Mouse (Mus musculus): ENCODE results near the gene Fam205a1. TPM values are rescaled to one million over a fixed set of nuclear protein-coding genes. Genes with fewer than 3 reads are reported as not detected.

Gene Fam205a1
- polyA plus RNA-seq, 1 experiment from 2014 or later = 0.05 TPM

Other genes starting within 250 kb of the Fam205a1 start
- not detected in 2 replicates for gene Gm10591, start 241.7 kb downstream of the Fam205a1 start, polyA plus RNA-seq (2015; fragmentation: Nextera tagmentation; extraction: Ambion mirVana)
- gene Gm2564, start 224.2 kb downstream of the Fam205a1 start, polyA plus RNA-seq (2015; fragmentation: Nextera tagmentation; extraction: Ambion mirVana) = not detected in 2 replicates
- gene Ccl27b, start 198.6 kb downstream of the Fam205a1 start, polyA plus RNA-seq (2015; fragmentation: Nextera tagmentation; extraction: Ambion mirVana) = not detected in 2 replicates
- not detected in 2 replicates for gene Il11ra2, start 192.0 kb downstream of the Fam205a1 start, polyA plus RNA-seq (2015; fragmentation: Nextera tagmentation; extraction: Ambion mirVana)
- gene 4930578G10Rik, start 118.3 kb downstream of the Fam205a1 start, polyA plus RNA-seq (2015; fragmentation: Nextera tagmentation; extraction: Ambion mirVana) = 0.25 TPM in 1 of 2 replicates, not detected in the other
- not detected in 2 replicates for gene Ccl19, start 97.3 kb downstream of the Fam205a1 start, polyA plus RNA-seq (2015; fragmentation: Nextera tagmentation; extraction: Ambion mirVana)
- gene Ccl21a, start 79.9 kb downstream of the Fam205a1 start, polyA plus RNA-seq (2015; fragmentation: Nextera tagmentation; extraction: Ambion mirVana) = 11.9 and 25.4 TPM in 2 replicates
- 0.06 and 0.13 TPM in 2 replicates for gene Gm12394, start 2.9 kb upstream of the Fam205a1 start, polyA plus RNA-seq (2015; fragmentation: Nextera tagmentation; extraction: Ambion mirVana)
- 0.20 and 0.23 TPM in 2 replicates for gene Fam205c, start 20.3 kb upstream of the Fam205a1 start, polyA plus RNA-seq (2015; fragmentation: Nextera tagmentation; extraction: Ambion mirVana)
- gene Phf24, start 62.8 kb upstream of the Fam205a1 start, polyA plus RNA-seq (2015; fragmentation: Nextera tagmentation; extraction: Ambion mirVana) = 3.7 and 4.0 TPM in 2 replicates
- gene Dnajb5, start 95.9 kb upstream of the Fam205a1 start, polyA plus RNA-seq (2015; fragmentation: Nextera tagmentation; extraction: Ambion mirVana) = 12.2 and 14.3 TPM in 2 replicates
- 0.51 and 0.57 TPM in 2 replicates for gene 1700022I11Rik, start 115.7 kb upstream of the Fam205a1 start, polyA plus RNA-seq (2015; fragmentation: Nextera tagmentation; extraction: Ambion mirVana)
- gene Vcp, start 146.6 kb upstream of the Fam205a1 start, polyA plus RNA-seq (2015; fragmentation: Nextera tagmentation; extraction: Ambion mirVana) = 459 and 479 TPM in 2 replicates
- 10.8 and 11.0 TPM in 2 replicates for gene Fancg, start 156.6 kb upstream of the Fam205a1 start, polyA plus RNA-seq (2015; fragmentation: Nextera tagmentation; extraction: Ambion mirVana)
- 12.7 and 13.8 TPM in 2 replicates for gene Pigo, start 171.9 kb upstream of the Fam205a1 start, polyA plus RNA-seq (2015; fragmentation: Nextera tagmentation; extraction: Ambion mirVana)
- 211 and 238 TPM in 2 replicates for gene Stoml2, start 177.8 kb upstream of the Fam205a1 start, polyA plus RNA-seq (2015; fragmentation: Nextera tagmentation; extraction: Ambion mirVana)
- gene Fam214b, start 192.3 kb upstream of the Fam205a1 start, polyA plus RNA-seq (2015; fragmentation: Nextera tagmentation; extraction: Ambion mirVana) = 14.8 and 15.5 TPM in 2 replicates
- gene Unc13b, start 205.1 kb upstream of the Fam205a1 start, polyA plus RNA-seq (2015; fragmentation: Nextera tagmentation; extraction: Ambion mirVana) = 9.7 and 10.2 TPM in 2 replicates